ENCODE assay signal across 8 mouse cellular contexts in the genomic region with DNA sequence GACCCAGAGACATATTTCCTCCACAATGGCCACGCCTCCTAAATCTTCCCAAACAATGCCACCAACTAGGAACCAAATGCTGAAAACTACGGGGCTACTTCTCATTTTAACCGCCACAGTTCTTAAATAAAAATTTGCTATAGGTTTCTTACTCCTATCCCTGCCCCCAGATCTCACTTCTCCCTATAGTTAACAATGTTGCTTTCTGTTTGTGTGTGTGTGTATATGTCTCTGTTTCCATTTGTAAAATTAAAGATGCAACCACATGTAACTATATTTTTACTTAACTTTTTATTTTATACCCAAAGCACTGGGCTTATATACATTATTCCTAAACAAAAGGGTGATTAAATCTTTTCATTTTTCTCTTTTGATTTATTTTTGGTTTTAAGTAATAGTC. TPM values are rescaled to one million over a fixed set of nuclear protein-coding genes. Genes with fewer than 3 reads are reported as not detected.
DNase-seq lines count a peak whose midpoint lies in the region; ATAC-seq lines count a peak whose summit lies in the region.

Pdcl3 (plus strand) TSS at position 301 of the 400 bp plus-strand sequence.

- no peak for ATAC-seq in kidney, embryonic 14.5 days (ENCODE audit: low FRiP score, low TSS enrichment)
- ATAC-seq in intestine, embryonic 14.5 days (replicated peaks; ENCODE audit: low FRiP score, low TSS enrichment, low read depth), result no peak
- no peak for ATAC-seq in megakaryocyte progenitor cell, adult 5-6 weeks (replicated peaks; ENCODE audit: poor library complexity)

- no peak within 1 kb of the TSS for H3K4me2 ChIP-seq in kidney, embryonic 14.5 days (replicated peaks; ENCODE audit: low read depth, low read length)
- no peak within 1 kb of the TSS for H3K4me2 ChIP-seq in intestine, embryonic 14.5 days (ENCODE audit: low read length)

- 0 out of 2 replicates have a peak, but pooled peaks cover 4% of the 10 kb centered on the region for H3K4me1 ChIP-seq in kidney, embryonic 14.5 days (ENCODE audit: control insufficient read depth, insufficient read depth, low read length)
- H3K4me1 ChIP-seq in intestine, embryonic 14.5 days (replicated peaks; ENCODE audit: control insufficient read depth, insufficient read depth, low read length), result peaks cover 5% of the 10 kb centered on the region

- no peaks in the 10 kb centered on the region for H3K27me3 ChIP-seq in kidney, embryonic 14.5 days (ENCODE audit: control insufficient read depth, insufficient read depth, low read length)
- no peaks in the 10 kb centered on the region for H3K27me3 ChIP-seq in intestine, embryonic 14.5 days (replicated peaks; ENCODE audit: control insufficient read depth, insufficient read depth, low read length)

- no peaks in the 10 kb centered on the region for H3K36me3 ChIP-seq in kidney, embryonic 14.5 days (ENCODE audit: control insufficient read depth, insufficient read depth, low read length)
- no peaks in the 10 kb centered on the region for H3K36me3 ChIP-seq in intestine, embryonic 14.5 days (ENCODE audit: control insufficient read depth, insufficient read depth, low read length)

- 92% methylated on average over 3 of the region's 3 CpGs for WGBS in kidney, embryonic 14.5 days
- 93% methylated on average over 3 of the region's 3 CpGs for WGBS in intestine, embryonic 14.5 days

- no peak for DNase-seq in kidney, postnatal 4 days
- DNase-seq in adrenal gland, postnatal 4 days (ENCODE audit: low spot score in 2 of 2), result no peak
- DNase-seq in gastrocnemius, postnatal 36 days, result no peak
- DNase-seq in intestine, embryonic 14.5 days (ENCODE audit: low spot score), result no peak
- no peak for DNase-seq in natural killer cell, adult 2 months (ENCODE audit: low spot score in 2 of 2)
- DNase-seq in urinary bladder, postnatal 14 days (ENCODE audit: low spot score), result no peak

- H3K4me3 ChIP-seq in kidney, embryonic 14.5 days (ENCODE audit: low read length), result no peak within 1 kb of the TSS
- no peak within 1 kb of the TSS for H3K4me3 ChIP-seq in intestine, embryonic 14.5 days (ENCODE audit: low read depth, low read length)

- intact Hi-C loops in gastrocnemius, postnatal 36 days (cut with DNase I), result no loop called here

- no peaks in the 10 kb centered on the region for H3K9me3 ChIP-seq in kidney, embryonic 14.5 days (ENCODE audit: control insufficient read depth, low read length)
- H3K9me3 ChIP-seq in intestine, embryonic 14.5 days (ENCODE audit: control insufficient read depth, low read length), result no peaks in the 10 kb centered on the region

- H3K9ac ChIP-seq in kidney, embryonic 14.5 days (ENCODE audit: low read depth, low read length), result no peak within 1 kb of the TSS
- no peak within 1 kb of the TSS for H3K9ac ChIP-seq in intestine, embryonic 14.5 days (ENCODE audit: low read length)

- H3K27ac ChIP-seq in kidney, embryonic 14.5 days (ENCODE audit: low read depth, low read length), result no peak within 1 kb of the TSS
- H3K27ac ChIP-seq in intestine, embryonic 14.5 days (ENCODE audit: low read depth), result no peak within 1 kb of the TSS

RNA-seq across cellular contexts. Expression of gene Pdcl3, which starts in this region (rescaled TPM):
- 166 and 207 TPM in 2 replicates for polyA plus RNA-seq in kidney, embryonic 14.5 days (2014; fragmentation: Nextera tagmentation; extraction: Ambion mirVana)
- total RNA-seq in adrenal gland, postnatal 4 days (2021), result 10 to 100 TPM; 73.4 to 79.3 TPM
- total RNA-seq in gastrocnemius, postnatal 36 days (2021), result 10 to 100 TPM; 54.8 to 62.3 TPM
- polyA plus RNA-seq in intestine, embryonic 14.5 days (2014; fragmentation: Nextera tagmentation; extraction: Ambion mirVana), result 140 and 160 TPM in 2 replicates
- total RNA-seq in megakaryocyte progenitor cell, adult 5-6 weeks (2015), result 67.0 and 76.1 TPM in 2 replicates
- total RNA-seq in megakaryocyte progenitor cell, adult 5-6 weeks (2017), result 56.1 and 63.5 TPM in 2 replicates
